In genomic region chr3:34465040-34465831, GRCm38 (mm10) we compare ENCODE assay signal across 16 mouse cellular contexts.
DNase-seq lines count a peak whose midpoint lies in the region; ATAC-seq and TF ChIP-seq lines count a peak whose summit lies in the region.
"Had no signal": no experiment of that assay in that cellular context is flagged by ENCODE, and none has a peak within 500 bp of the region (broad histone marks: within the 10 kb centered on the region; RNA-seq: fewer than 3 reads in every experiment).

No protein-coding gene starts in this region.

- TF ChIP-seq CTCF in midbrain, postnatal 0 days (IDR thresholded peaks at IDR 0.05) = no peak

- peak overlapping the region; percentile 8; the same call in 1 of the 2 replicates for H3K4me2 ChIP-seq in forebrain, embryonic 16.5 days (ENCODE audit: low read length)
- H3K4me2 ChIP-seq in midbrain, postnatal 0 days (ENCODE audit: low read depth, low read length, poor library complexity, severe bottlenecking) = no peak overlapping the region
- H3K4me2 ChIP-seq: heart, embryonic 13.5 days; limb, embryonic 15.5 days had no signal

- H3K4me3 ChIP-seq in forebrain, embryonic 16.5 days (replicated peaks; ENCODE audit: low read length) = no peak overlapping the region
- H3K4me3 ChIP-seq in midbrain, postnatal 0 days (ENCODE audit: low read depth, low read length) = no peak overlapping the region
- H3K4me3 ChIP-seq: erythroblast, embryonic 14.5 days; heart, embryonic 13.5 days; limb, embryonic 15.5 days had no signal

- no peaks in the 10 kb centered on the region for H3K9me3 ChIP-seq in forebrain, embryonic 16.5 days (ENCODE audit: control insufficient read depth, low read length)
- no peaks in the 10 kb centered on the region for H3K9me3 ChIP-seq in midbrain, postnatal 0 days (ENCODE audit: low read length)
- H3K9me3 ChIP-seq: heart, embryonic 13.5 days; limb, embryonic 15.5 days had no signal

- H3K36me3 ChIP-seq in forebrain, embryonic 16.5 days (ENCODE audit: control insufficient read depth, insufficient read depth) = no peaks in the 10 kb centered on the region
- no peaks in the 10 kb centered on the region for H3K36me3 ChIP-seq in midbrain, postnatal 0 days (ENCODE audit: insufficient read depth, low read length)
- H3K36me3 ChIP-seq: heart, embryonic 13.5 days; limb, embryonic 15.5 days had no signal

- WGBS in forebrain, embryonic 16.5 days = 17% methylated on average over 17 of the region's 17 CpGs
- 39% methylated on average over 17 of the region's 17 CpGs for WGBS in midbrain, postnatal 0 days

- no peak overlapping the region for H3K9ac ChIP-seq in forebrain, embryonic 16.5 days (replicated peaks; ENCODE audit: low read depth, low read length)
- no peak overlapping the region for H3K9ac ChIP-seq in midbrain, postnatal 0 days (replicated peaks; ENCODE audit: low read length, poor library complexity, severe bottlenecking)
- H3K9ac ChIP-seq: heart, embryonic 13.5 days; limb, embryonic 15.5 days had no signal

- no peaks in the 10 kb centered on the region for H3K27me3 ChIP-seq in forebrain, embryonic 16.5 days (replicated peaks; ENCODE audit: control insufficient read depth, insufficient read depth, low read length)
- H3K27me3 ChIP-seq in midbrain, postnatal 0 days (ENCODE audit: insufficient read depth, low read length) = no peaks in the 10 kb centered on the region
- H3K27me3 ChIP-seq: heart, embryonic 13.5 days; limb, embryonic 15.5 days had no signal

- H3K4me1 ChIP-seq in forebrain, embryonic 16.5 days (replicated peaks; ENCODE audit: control insufficient read depth, insufficient read depth, low read length) = peaks cover 22% of the 10 kb centered on the region
- no peaks in the 10 kb centered on the region; the same call in 1 of the 2 replicates for H3K4me1 ChIP-seq in midbrain, postnatal 0 days (ENCODE audit: insufficient read depth, low read length)
- H3K4me1 ChIP-seq: heart, embryonic 13.5 days; limb, embryonic 15.5 days had no signal

- DNase-seq in heart, adult 11 months = peak; percentile 29
- no peak for DNase-seq in heart, postnatal 36 days
- peak; percentile 43 for DNase-seq in cerebellum, adult 9-11 months
- DNase-seq in midbrain, postnatal 0 days (ENCODE audit: low spot score) = peak; percentile 45
- no peak for DNase-seq in adrenal gland, postnatal 36 days
- DNase-seq: embryo, embryonic 11 days; gastrocnemius, postnatal 10 days; kidney, postnatal 36 days; lung, adult 2 months; right cerebral cortex, postnatal 25 days had no signal

- ATAC-seq in forebrain, embryonic 16.5 days = peak; percentile 91
- ATAC-seq in midbrain, postnatal 0 days (ENCODE audit: low FRiP score) = 0 out of 2 replicates have a peak, but pooled peaks have one; percentile 38
- ATAC-seq in megakaryocyte progenitor cell, adult 5-6 weeks (replicated peaks; ENCODE audit: poor library complexity) = no peak
- ATAC-seq in erythroid progenitor cell, adult 5-6 weeks (replicated peaks; ENCODE audit: low FRiP score, poor library complexity, severe bottlenecking) = no peak

- H3K27ac ChIP-seq in forebrain, embryonic 16.5 days (ENCODE audit: low read length) = peak overlapping the region; percentile 21
- H3K27ac ChIP-seq in midbrain, postnatal 0 days (ENCODE audit: low read depth, low read length) = no peak overlapping the region
- H3K27ac ChIP-seq: heart, embryonic 13.5 days; limb, embryonic 15.5 days had no signal

- intact Hi-C loops in heart, postnatal 36 days (cut with DNase I) = no loop called here

Comparison
In these comparisons a context has a peak if more than half of its experiments do, and no peak if none do; other contexts are left out.
1. DNase-seq: peak in heart, adult 11 months (single experiment), cerebellum, adult 9-11 months (single experiment) and midbrain, postnatal 0 days (single experiment); none in heart, postnatal 36 days (0 of 2) and adrenal gland, postnatal 36 days (0 of 2).
2. ATAC-seq: peak in forebrain, embryonic 16.5 days (single experiment) and midbrain, postnatal 0 days (single experiment); none in megakaryocyte progenitor cell, adult 5-6 weeks (single experiment) and erythroid progenitor cell, adult 5-6 weeks (single experiment).